Mouse (Mus musculus) WW6 (cell line): ENCODE data around the gene Col6a3.

ENCODE experiments used
- DNase-seq: peaks from one replicate; pipeline ENCODE4 v3.0.0-alpha.2; 2013; ENCODE audit warnings: low read depth, low spot score

The Col6a3 gene

DNA sequence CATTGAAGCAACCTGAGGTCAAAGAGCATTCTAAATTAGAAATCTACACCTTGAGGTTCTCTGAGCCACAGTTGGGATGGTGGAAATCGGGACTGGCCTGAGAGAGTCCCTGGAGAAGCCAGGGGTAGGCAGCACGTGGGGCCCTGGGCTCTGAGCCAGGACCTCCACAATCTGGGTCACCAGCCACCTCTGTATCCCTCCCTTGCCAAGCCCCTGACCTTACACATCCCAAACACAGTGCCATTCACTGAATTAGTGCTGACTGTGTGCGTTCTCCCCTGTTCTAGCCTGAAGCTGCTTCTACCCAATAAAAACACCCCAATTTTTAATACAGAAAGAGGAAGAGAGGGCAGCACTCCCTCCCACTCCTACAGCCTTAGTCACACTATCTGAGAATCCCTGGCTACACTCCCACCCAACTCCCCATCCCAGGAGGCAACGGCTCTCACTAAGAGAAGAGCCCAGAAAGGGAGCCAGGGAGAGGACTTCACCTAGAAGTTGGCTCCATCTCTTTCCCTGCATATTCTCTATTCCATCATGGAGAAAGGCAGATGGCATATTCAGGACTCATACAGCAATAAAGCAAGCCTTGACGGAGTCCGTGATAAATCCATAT lies 46.4 kb downstream of the Col6a3 start:
- no peak for DNase-seq

- no peak for DNase-seq
Observed at GRCm38 (mm10) chr1:90793368-90793767, 50.4 kb downstream of the Col6a3 start.

DNA sequence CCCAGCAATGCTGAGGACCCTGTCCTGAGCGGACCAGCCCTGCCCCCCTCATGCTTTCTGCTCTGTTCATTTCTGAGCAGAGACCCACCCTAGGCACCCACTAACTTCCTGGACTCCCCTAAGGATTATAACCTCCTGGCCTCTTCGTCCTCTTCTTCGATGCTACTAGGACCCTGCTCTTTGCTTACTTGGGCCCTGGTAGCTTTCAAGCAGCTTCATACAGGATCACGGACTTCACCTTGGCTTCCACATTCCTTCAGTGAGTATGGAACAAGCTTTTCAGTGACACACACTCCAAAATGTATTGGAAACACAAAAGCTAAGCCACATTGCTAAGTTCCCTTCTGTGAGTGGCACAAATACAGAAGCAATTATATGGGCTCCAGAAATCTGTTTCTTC lies 52.8 kb downstream of the Col6a3 start:
- DNase-seq, result no peak

DNA sequence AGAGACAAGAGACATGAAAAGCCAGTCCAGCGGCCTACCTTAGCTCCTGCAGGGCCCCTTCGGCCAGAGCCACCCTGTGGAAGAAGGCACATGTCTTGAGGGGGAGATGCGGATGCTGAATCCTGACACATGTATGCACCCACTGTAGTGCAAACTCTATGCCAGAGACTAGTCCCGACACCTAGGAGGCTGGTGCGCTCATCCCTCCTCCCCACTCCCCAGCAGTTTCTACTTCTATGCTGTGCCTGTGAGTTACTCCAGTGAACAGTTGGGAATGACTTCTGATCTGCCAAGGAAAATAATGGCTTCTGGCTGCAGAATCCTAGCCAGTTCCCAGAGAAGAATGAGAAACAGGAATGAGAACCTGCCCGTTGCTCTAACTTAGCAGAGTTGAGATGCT lies 54.3 kb downstream of the Col6a3 start:
- no peak for DNase-seq

DNA sequence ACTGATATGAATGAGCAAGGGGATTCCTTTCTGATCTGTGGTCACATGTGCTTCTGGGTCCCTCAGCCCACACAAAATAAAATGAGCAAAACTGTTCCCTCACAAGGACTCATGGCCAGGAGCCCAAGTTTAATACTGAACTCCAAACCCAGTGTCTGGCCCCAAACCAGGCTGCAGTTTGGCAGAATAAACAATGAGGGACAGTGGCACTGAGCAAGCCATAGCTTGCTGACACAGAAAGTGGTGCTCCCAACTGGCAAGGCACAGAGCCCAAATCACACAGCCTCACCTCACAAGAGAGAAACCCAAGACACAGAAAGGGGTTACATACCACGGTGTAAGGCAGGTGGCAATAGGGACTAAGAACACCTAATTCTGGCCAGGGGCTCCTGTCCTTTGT lies 63.3 kb downstream of the Col6a3 start:
- DNase-seq, result no peak

- no peak for DNase-seq
Observed at GRCm38 (mm10) chr1:90779072-90779471, 64.7 kb downstream of the Col6a3 start.

DNA sequence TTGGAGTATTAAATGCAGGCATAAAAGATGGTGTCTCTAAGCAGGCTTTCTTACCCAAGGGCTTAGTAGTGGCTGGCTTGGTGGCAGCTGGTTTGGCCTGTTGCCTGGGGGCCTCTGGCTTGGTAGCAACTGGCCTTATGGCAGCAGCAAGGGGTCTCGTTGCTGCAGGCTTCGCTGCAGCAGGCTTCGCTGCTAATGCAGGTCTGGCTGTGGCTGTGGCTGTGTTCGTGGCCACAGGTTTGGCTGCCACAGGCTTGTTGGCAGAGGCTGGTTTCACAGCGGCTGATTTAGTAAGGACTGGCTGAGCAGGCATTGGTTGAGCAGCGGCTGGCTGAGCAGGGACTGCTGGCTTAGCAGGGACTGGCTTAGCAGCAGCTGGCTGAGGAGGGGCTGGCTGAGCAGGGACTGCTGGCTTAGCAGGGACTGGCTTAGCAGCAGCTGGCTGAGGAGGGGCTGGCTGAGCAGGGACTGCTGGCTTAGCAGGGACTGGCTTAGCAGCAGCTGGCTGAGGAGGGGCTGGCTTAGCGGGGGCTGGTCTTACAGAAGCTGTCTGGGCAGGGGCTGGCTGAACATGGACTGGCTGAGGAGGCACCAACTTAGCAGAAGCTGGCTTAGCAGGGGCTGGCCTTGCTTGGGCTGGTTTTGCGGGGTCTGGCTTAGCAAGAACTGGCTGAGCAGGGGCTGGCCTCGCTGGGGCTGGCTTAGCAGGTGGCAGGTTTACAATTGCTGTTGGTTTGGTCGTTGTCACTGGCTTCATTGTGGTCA lies 68.1 kb downstream of the Col6a3 start:
- no peak for DNase-seq

DNA sequence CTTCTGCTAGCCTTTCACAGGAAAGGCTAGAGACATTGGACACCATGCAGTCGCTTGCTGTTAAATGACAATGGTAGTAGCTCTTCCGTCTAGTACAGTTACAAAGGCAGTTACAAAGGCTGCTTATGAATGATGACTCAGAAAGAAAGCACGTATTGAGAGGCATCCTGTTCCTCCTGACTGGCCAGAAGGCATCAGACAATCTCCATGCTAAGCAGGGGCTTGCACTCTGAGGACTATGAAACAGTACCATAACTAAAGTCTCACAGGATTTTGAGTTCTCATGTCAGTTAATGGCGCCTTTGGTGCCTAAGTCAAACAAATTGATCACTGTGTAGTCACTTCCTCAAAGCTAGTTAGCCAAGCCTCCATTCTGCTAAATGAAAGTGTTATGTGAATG lies 72.6 kb downstream of the Col6a3 start:
- no peak for DNase-seq

DNA sequence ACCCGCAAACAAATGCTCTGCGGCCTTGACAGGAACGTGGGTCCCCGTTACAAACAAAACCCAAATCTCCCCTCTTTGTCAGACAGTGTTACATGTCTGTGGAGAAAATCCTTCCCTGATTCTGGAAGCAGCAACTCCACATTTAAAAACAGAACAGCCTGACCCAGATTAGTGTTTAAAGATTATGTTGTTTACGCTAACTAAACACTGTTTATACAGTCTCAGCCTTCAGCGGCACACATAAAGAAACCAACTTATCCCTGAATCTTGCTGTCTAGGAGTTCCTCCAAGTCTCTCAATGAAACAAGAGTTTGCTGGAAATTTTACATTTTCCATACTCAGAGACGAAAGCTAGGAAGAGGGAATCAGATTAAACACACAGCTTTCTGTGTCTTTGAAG lies 73.7 kb downstream of the Col6a3 start:
- DNase-seq, result no peak

DNA sequence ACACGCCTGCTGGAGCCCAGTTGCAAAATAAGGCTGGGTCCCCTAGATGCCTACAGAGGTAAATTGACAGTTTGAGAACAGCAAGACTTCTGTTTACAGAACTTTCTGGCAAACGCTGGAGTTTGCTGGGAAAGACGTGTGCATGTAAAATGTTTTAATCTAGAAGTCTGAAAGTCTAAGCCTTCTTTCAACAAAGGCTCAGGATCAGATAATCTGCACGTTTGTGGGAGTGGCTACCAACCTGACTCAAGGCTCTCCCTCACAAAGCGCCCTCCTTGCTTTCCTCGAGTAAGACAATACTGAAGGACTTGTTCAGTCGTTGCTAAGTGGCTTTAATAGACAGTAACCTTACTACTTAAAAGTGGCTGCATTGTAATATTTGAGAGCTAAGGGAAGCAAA lies 74.5 kb downstream of the Col6a3 start:
- no peak for DNase-seq

GRCm38 (mm10) chr1:90758091-90758673 lies 85.6 kb downstream of the Col6a3 start:
- no peak for DNase-seq

- no peak for DNase-seq
Observed at GRCm38 (mm10) chr1:90753869-90754563, 89.8 kb downstream of the Col6a3 start.

- no peak for DNase-seq
Observed at GRCm38 (mm10) chr1:90751221-90751620, 92.5 kb downstream of the Col6a3 start.

DNA sequence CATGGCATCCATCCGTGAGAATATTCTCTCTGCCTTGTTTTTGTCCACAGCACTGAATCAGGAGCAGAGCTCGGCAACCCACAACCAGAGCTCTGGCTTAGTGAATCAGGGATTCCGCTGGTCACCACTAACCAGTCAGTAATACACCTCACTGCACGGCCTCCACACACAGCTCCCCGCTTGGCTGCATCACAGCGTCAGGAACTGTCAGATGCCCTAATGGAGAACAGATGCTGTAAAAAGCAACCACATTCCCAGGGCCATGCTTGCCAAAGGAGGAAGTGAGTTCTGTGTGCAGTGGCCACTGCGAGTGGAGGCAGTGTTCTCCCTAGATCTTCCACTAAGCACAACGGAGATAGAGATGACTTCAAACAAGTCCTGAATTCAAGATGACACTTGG lies 93.6 kb downstream of the Col6a3 start:
- no peak for DNase-seq

GRCm38 (mm10) chr1:90748544-90748943 lies 95.2 kb downstream of the Col6a3 start:
- DNase-seq, result no peak

GRCm38 (mm10) chr1:90743941-90744386 lies 99.8 kb downstream of the Col6a3 start:
- no peak for DNase-seq

DNA sequence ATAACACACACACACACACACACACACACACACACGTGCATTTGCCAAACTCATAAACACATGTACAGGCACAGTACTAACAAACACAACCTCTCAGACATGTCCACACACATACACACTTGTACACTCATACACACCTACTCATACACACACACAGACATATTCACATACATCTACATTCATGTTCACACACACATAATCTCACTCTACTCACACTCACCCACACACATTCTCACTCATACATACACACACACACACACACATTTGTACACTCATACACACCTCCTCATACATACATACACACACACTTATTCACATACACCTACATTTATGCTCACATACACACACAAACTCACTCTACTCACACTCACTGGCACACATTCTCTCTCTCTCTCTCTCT lies 100.3 kb downstream of the Col6a3 start:
- DNase-seq, result no peak

GRCm38 (mm10) chr1:90742641-90743040 lies 101.1 kb downstream of the Col6a3 start:
- DNase-seq, result no peak

DNA sequence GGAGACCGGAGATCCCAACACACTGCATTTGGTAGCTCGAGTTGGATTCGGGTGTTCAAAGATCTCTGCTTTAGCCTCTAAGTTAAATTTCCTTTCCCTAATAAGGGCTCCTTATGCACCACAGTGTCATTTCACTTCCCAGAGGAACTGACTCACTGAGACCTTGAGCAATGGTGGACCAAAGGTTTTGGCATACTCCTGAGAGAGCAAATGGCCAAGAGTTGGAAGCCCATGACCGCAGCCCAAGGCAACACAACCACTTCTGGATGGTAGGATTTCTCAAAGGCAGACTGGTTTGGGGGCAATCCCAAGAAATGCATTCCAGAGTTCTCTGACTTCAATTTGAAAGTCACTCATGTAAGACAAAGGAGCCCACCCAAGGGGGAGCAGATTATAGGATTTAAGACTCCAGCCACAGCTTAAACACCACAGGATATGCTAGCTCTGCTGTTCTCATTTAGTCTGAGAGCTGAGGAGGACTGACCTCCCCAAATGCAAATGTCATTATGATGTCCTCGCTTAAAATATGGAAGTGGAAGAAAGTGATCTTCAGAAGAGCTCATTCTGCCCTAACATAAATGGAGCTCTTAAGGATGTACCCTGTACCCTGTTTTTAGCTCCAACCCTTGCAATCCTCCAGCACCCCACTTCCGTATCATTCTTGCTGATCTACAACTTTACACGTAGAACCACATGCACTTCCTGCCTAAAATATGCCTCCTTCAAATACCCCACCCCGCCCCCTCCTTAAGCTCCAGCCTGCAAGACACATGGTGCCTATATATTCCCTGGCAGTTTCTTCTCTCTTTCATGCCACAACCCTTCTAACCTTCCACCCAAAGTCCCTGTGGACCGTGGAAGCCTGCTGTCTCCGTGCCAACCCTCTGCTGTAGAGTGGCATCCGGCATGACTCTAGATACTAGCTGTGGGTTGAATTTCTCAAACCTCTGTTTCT lies 103.3 kb downstream of the Col6a3 start:
- no peak for DNase-seq

DNA sequence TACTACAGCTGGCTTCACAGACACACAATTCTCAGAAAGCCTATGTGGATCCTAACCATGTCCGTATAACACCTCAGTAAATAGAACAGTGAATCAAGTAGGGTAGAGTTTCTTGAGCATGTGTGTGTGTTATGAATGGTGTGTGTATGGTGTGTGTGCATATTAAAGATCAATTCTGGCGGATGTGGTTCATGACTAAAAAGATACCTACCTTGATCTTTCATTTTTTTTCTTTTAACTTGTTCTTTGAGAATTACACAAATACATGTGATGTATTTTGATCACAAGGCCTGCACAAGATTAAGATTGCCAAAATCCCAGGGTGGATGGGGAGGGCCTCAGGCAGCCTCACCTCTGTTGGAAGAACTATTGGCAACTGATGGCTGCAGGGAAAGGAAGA lies 104.9 kb downstream of the Col6a3 start:
- no peak for DNase-seq

DNA sequence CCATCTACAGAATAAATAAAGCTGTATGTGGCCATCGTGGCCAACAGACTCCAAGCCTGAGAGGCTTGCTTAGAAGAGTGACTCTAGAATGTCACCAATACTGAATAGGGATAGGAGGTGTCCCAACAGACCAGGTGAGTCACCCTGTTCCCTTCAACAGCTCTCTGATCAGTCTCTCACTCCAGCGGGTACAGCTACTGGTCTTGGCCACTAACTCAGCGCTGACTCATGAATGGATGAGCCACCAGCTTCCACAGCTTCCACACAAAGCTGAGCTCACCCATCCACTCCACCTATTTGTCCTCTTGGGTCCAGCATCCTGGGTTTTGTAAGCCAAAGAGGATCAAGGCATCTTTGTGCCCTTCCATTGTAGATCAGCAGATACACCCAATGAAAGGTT lies 114.3 kb downstream of the Col6a3 start:
- no peak for DNase-seq
